Mouse (Mus musculus) myocyte (in vitro differentiated cells): Measurements from ENCODE around the gene Ang.

Experiments used
- CEBPB ChIP-seq: IDR thresholded peaks from 2 replicates; pipeline ENCODE4 v1.6.1; 2011; ENCODE audit warnings: mild to moderate bottlenecking, moderate library complexity; ENCODE audit not compliant: poor library complexity, insufficient read depth, severe bottlenecking
- E2F4 ChIP-seq: IDR thresholded peaks from one replicate; pipeline ENCODE4 v1.6.1; 2011; ENCODE audit warnings: mild to moderate bottlenecking, control low read depth, moderate library complexity; ENCODE audit not compliant: insufficient read depth
- MAX ChIP-seq: IDR thresholded peaks from one replicate; pipeline ENCODE4 v1.6.1; 2011; ENCODE audit warnings: low read depth, mild to moderate bottlenecking, control low read depth
- MYOD1 ChIP-seq, 3 experiments: IDR thresholded peaks; one replicate each; pipeline ENCODE4 v1.6.1; 2011; ENCODE audit warnings: control low read depth in 2 of 3, low read depth in 2 of 3, mild to moderate bottlenecking in 2 of 3, moderate library complexity in 1 of 3; ENCODE audit not compliant: insufficient read length in 2 of 3, control insufficient read depth in 1 of 3
- MYOG ChIP-seq, 3 experiments: IDR thresholded peaks; one replicate each; pipeline ENCODE4 v1.6.1; 2011; ENCODE audit warnings: control low read depth in 2 of 3, low read depth in 2 of 3, mild to moderate bottlenecking in 2 of 3; ENCODE audit not compliant: insufficient read length in 2 of 3, control insufficient read depth in 1 of 3, insufficient read depth in 1 of 3
- POLR2A ChIP-seq: IDR thresholded peaks from one replicate; pipeline ENCODE4 v1.6.1; 2011; ENCODE audit warnings: low read depth, mild to moderate bottlenecking, control low read depth, moderate library complexity; ENCODE audit not compliant: insufficient read length
- POLR2AphosphoS2 ChIP-seq: IDR thresholded peaks from one replicate; pipeline ENCODE4 v1.6.1; 2011; ENCODE audit warnings: low read depth, control low read depth; ENCODE audit not compliant: insufficient read length
- SRF ChIP-seq: IDR thresholded peaks from one replicate; pipeline ENCODE4 v1.6.1; 2011; ENCODE audit warnings: low read depth; ENCODE audit not compliant: control insufficient read depth, insufficient read length
- TCF12 ChIP-seq: IDR thresholded peaks from one replicate; pipeline ENCODE4 v1.6.1; 2011; ENCODE audit warnings: mild to moderate bottlenecking, control low read depth; ENCODE audit not compliant: poor library complexity, insufficient read depth, severe bottlenecking
- TCF3 ChIP-seq: IDR thresholded peaks from one replicate; pipeline ENCODE4 v1.6.1; 2011; ENCODE audit warnings: low read depth, control low read depth; ENCODE audit not compliant: insufficient read length
- USF1 ChIP-seq: IDR thresholded peaks from one replicate; pipeline ENCODE4 v1.6.1; 2011; ENCODE audit warnings: low read depth, mild to moderate bottlenecking, control low read depth, moderate library complexity

GRCm38 (mm10) chr14:51127648-51128258 lies 36.8 kb downstream of the Ang start:
- TF ChIP-seq POLR2A = no peak
- no peak for TF ChIP-seq TCF12
- TF ChIP-seq USF1 = no peak
- TF ChIP-seq MYOD1 (IDR thresholded peaks at IDR 0.05; ENCODE audit: control insufficient read depth in 1 of 3, insufficient read length in 2 of 3, low read depth in 2 of 3) = peak in 1 of 3 experiments; percentile 51
- no peak for TF ChIP-seq POLR2AphosphoS2
- no peak for TF ChIP-seq E2F4
- no peak for TF ChIP-seq SRF
- TF ChIP-seq CEBPB = no peak
- no peak for TF ChIP-seq MAX
- no peak for TF ChIP-seq TCF3
- no peak for TF ChIP-seq MYOG (IDR thresholded peaks at IDR 0.05; ENCODE audit: control insufficient read depth in 1 of 3, insufficient read depth in 1 of 3, insufficient read length in 2 of 3, low read depth in 2 of 3)
